Mouse (Mus musculus) Muller cell, postnatal 12 days (primary cell): Measurements from ENCODE around the gene Vmn1r35.
"Not testable (repeated sequence)": the region's sequence is repeated elsewhere in the genome, so short reads cannot be mapped to it uniquely, and the experiment has no call there.

Source experiments
- DNase-seq: peaks from one replicate; pipeline ENCODE4 v3.0.0-alpha.2; 2015; ENCODE audit errors: inconsistent ontology term

The Vmn1r35 gene

GRCm38 (mm10) chr6:66685806-66686205 is at the start of gene Vmn1r35:
Gene Vmn1r35, minus strand, starts transcription at chr6:66685906.
- no peak for DNase-seq

GRCm38 (mm10) chr6:66729082-66729481 is 43.4 kb upstream of the Vmn1r35 start, which contains the start of gene Vmn1r37:
Gene Vmn1r37, plus strand, starts transcription at chr6:66729382.
- DNase-seq, result not testable (repeated sequence)

- not testable (repeated sequence) for DNase-seq
These were observed 33.4 kb upstream of the Vmn1r35 start, which contains the start of gene Vmn1r36 for GRCm38 (mm10) chr6:66719068-66719467. Gene Vmn1r36, minus strand, starts transcription at chr6:66719168.

- no peak for DNase-seq
These were observed 28.1 kb upstream of the Vmn1r35 start for GRCm38 (mm10) chr6:66713854-66714253.

- no peak for DNase-seq
These were observed 23.2 kb upstream of the Vmn1r35 start for GRCm38 (mm10) chr6:66708901-66709300.

- DNase-seq, result no peak
These were observed 41.9 kb downstream of the Vmn1r35 start, which contains the start of gene Vmn1r34 for GRCm38 (mm10) chr6:66643779-66644178. Gene Vmn1r34, minus strand, starts transcription at chr6:66643879.
